Mouse (Mus musculus) kidney, adult 2 months (tissue): Measurements from ENCODE around the gene Ttc34. TPM values are rescaled to one million over a fixed set of nuclear protein-coding genes. Genes with fewer than 3 reads are reported as not detected.
A peak's percentile ranks its signal among the peaks of the same experiment; 100 is the strongest.

ENCODE experiments used
- DNase-seq: peaks from one replicate; pipeline ENCODE4 v3.0.0; 2021
- H3K27ac ChIP-seq: fragments of 200-500 bp; 2 replicates; pipeline ENCODE4 v1.5.1; 2012; ENCODE audit warnings: low read depth, low read length, control low read depth, inconsistent platforms; ENCODE audit not compliant: insufficient read depth
- H3K27me3 ChIP-seq: fragments of 200-500 bp; replicated peaks from 2 replicates; pipeline ENCODE4 v1.6.1; 2012; ENCODE audit warnings: mild to moderate bottlenecking, moderate library complexity, low read length, inconsistent platforms; ENCODE audit not compliant: control insufficient read depth, insufficient read depth
- H3K36me3 ChIP-seq: fragments of 200-500 bp; 2 replicates; pipeline ENCODE4 v1.6.1; 2012; ENCODE audit warnings: mild to moderate bottlenecking, moderate library complexity, low read length, inconsistent platforms; ENCODE audit not compliant: control insufficient read depth, insufficient read depth
- H3K4me1 ChIP-seq: fragments of 200-500 bp; 2 replicates; pipeline ENCODE4 v1.6.1; 2011; ENCODE audit warnings: low read length; ENCODE audit not compliant: control insufficient read depth, insufficient read depth
- H3K4me3 ChIP-seq: fragments of 200-500 bp; 2 replicates; pipeline ENCODE4 v1.5.1; 2011; ENCODE audit warnings: mild to moderate bottlenecking, low read depth, low read length, control low read depth; ENCODE audit not compliant: insufficient read depth
- CTCF ChIP-seq: fragments of 200-500 bp; conservative IDR thresholded peaks from 2 replicates; pipeline ENCODE4 v1.5.1; 2011; ENCODE audit warnings: low read depth, mild to moderate bottlenecking, control low read depth, low read length, moderate library complexity, mixed read lengths; ENCODE audit not compliant: insufficient read depth, insufficient read length
- POLR2A ChIP-seq: fragments of 200-500 bp; IDR thresholded peaks from one replicate; pipeline ENCODE4 v1.6.1; 2011; ENCODE audit warnings: low read depth, low read length, control low read depth
- WGBS: fragments of 180-500 bp; shearing (Covaris S2); methylation state at CpG from one replicate; pipeline ENCODE4 v1.1.7; 2018; 5-methylcytosine and 5-hydroxymethylcytosine counted together
- polyA plus RNA-seq: library from polyadenylated mRNA; depleted of rRNA; stranded (reverse); fragments of >200 nt; gene quantifications from 2 replicates; pipeline ENCODE4 v1.2.3, GENCODE M21; 2012

Ttc34 gene
- polyA plus RNA-seq, 1 experiment, result not detected

GRCm38 (mm10) chr4:154867257-154867656 lies 30.0 kb downstream of the Ttc34 start:
- 85% methylated on average over 6 of the region's 6 CpGs for WGBS
- no peak for DNase-seq
- H3K27me3 ChIP-seq, result no peaks in the 10 kb centered on the region
- H3K27ac ChIP-seq, result no peak overlapping the region
- TF ChIP-seq CTCF (no peak), POLR2A (no peak)
- H3K4me1 ChIP-seq, result no peaks in the 10 kb centered on the region
- no peak overlapping the region for H3K4me3 ChIP-seq
- H3K36me3 ChIP-seq, result no peaks in the 10 kb centered on the region

GRCm38 (mm10) chr4:154869440-154869839 lies 32.2 kb downstream of the Ttc34 start, which contains the start of gene Mmel1:
Gene Mmel1 (plus strand): TSS chr4:154869585.
- H3K27ac ChIP-seq, result no peak within 1 kb of the TSS
- no peak for DNase-seq
- 83% methylated on average over 7 of the region's 7 CpGs for WGBS
- H3K36me3 ChIP-seq, result no peaks in the 10 kb centered on the region
- no peaks in the 10 kb centered on the region for H3K4me1 ChIP-seq
- H3K4me3 ChIP-seq, result no peak within 1 kb of the TSS
- no peaks in the 10 kb centered on the region for H3K27me3 ChIP-seq
- TF ChIP-seq POLR2A, result no peak
- no peak for TF ChIP-seq CTCF

- Histone ChIP-seq H3K36me3 (no peaks in the 10 kb centered on the region), H3K27ac (no peak overlapping the region), H3K27me3 (no peaks in the 10 kb centered on the region), H3K4me1 (no peaks in the 10 kb centered on the region), H3K4me3 (no peak overlapping the region)
- WGBS, result 89% methylated on average over 4 of the region's 4 CpGs
- TF ChIP-seq POLR2A (no peak), CTCF (no peak)
- DNase-seq, result no peak
These were observed 33.5 kb downstream of the Ttc34 start for GRCm38 (mm10) chr4:154870721-154871120.

- Histone ChIP-seq H3K36me3 (no peaks in the 10 kb centered on the region), H3K27ac (no peak overlapping the region), H3K27me3 (no peaks in the 10 kb centered on the region), H3K4me3 (no peak overlapping the region), H3K4me1 (no peaks in the 10 kb centered on the region)
- DNase-seq, result no peak
- WGBS, result 9% methylated on average over 13 of the region's 13 CpGs
- TF ChIP-seq CTCF, result no peak
- TF ChIP-seq POLR2A, result no peak
These were observed 34.5 kb downstream of the Ttc34 start for GRCm38 (mm10) chr4:154871757-154872251.

GRCm38 (mm10) chr4:154873186-154873585 lies 35.9 kb downstream of the Ttc34 start:
- 75% methylated on average over 6 of the region's 6 CpGs for WGBS
- TF ChIP-seq CTCF, result no peak
- no peak for TF ChIP-seq POLR2A
- no peak for DNase-seq
- no peak overlapping the region for H3K4me3 ChIP-seq
- no peak overlapping the region for H3K27ac ChIP-seq
- H3K27me3 ChIP-seq, result no peaks in the 10 kb centered on the region
- H3K4me1 ChIP-seq, result no peaks in the 10 kb centered on the region
- no peaks in the 10 kb centered on the region for H3K36me3 ChIP-seq

- Histone ChIP-seq H3K27ac (peak overlapping the region; percentile 75; the same call in 1 of the 2 replicates), H3K4me1 (no peaks in the 10 kb centered on the region), H3K4me3 (peak overlapping the region; percentile 31), H3K27me3 (no peaks in the 10 kb centered on the region), H3K36me3 (no peaks in the 10 kb centered on the region)
- peak; percentile 99 for TF ChIP-seq CTCF
- TF ChIP-seq POLR2A, result no peak
- DNase-seq, result peak; percentile 94
- WGBS, result 11% methylated on average over 18 of the region's 18 CpGs
These were observed 40.7 kb downstream of the Ttc34 start for GRCm38 (mm10) chr4:154877864-154878548.

GRCm38 (mm10) chr4:154880730-154881129 lies 43.5 kb downstream of the Ttc34 start:
- DNase-seq, result no peak
- TF ChIP-seq CTCF, result no peak
- TF ChIP-seq POLR2A, result no peak
- H3K4me3 ChIP-seq, result no peak overlapping the region
- no peaks in the 10 kb centered on the region for H3K36me3 ChIP-seq
- no peaks in the 10 kb centered on the region for H3K4me1 ChIP-seq
- no peak overlapping the region for H3K27ac ChIP-seq
- no peaks in the 10 kb centered on the region for H3K27me3 ChIP-seq
- 74% methylated on average over 6 of the region's 6 CpGs for WGBS
